Mouse (Mus musculus) cortical plate, adult 2 months (tissue): ENCODE results near the gene Itpk1. TPM values are rescaled to one million over a fixed set of nuclear protein-coding genes. Genes with fewer than 3 reads are reported as not detected.
A peak's percentile ranks its signal among the peaks of the same experiment; 100 is the strongest.

ENCODE experiments used
- H3K27ac ChIP-seq: fragments of 200-500 bp; 2 replicates; pipeline ENCODE4 v1.5.1; 2012; ENCODE audit warnings: low read length, control low read depth, inconsistent platforms; ENCODE audit not compliant: insufficient read depth
- H3K4me1 ChIP-seq: fragments of 200-500 bp; 2 replicates; pipeline ENCODE4 v1.6.1; 2011; ENCODE audit warnings: low read length; ENCODE audit not compliant: control insufficient read depth, insufficient read depth
- H3K4me3 ChIP-seq: fragments of 200-500 bp; 2 replicates; pipeline ENCODE4 v1.5.1; 2011; ENCODE audit warnings: mild to moderate bottlenecking, low read length, control low read depth; ENCODE audit not compliant: insufficient read depth
- CTCF ChIP-seq: fragments of 200-500 bp; IDR thresholded peaks from 2 replicates; pipeline ENCODE4 v1.5.1; 2011; ENCODE audit warnings: mild to moderate bottlenecking, control low read depth, low read length; ENCODE audit not compliant: insufficient read depth; ENCODE audit errors: extremely low read depth
- POLR2A ChIP-seq: fragments of 200-500 bp; IDR thresholded peaks from 2 replicates; pipeline ENCODE4 v1.6.1; 2011; ENCODE audit warnings: mild to moderate bottlenecking, low read length, control low read depth; ENCODE audit not compliant: insufficient read depth; ENCODE audit errors: extremely low read depth
- polyA plus RNA-seq: library from polyadenylated mRNA; depleted of rRNA; stranded (reverse); fragments of >200 nt; gene quantifications from 2 replicates; pipeline ENCODE4 v1.2.3, GENCODE M21; 2012

The Itpk1 gene
- polyA plus RNA-seq, 1 experiment = 42.6 TPM

- TF ChIP-seq POLR2A (no peak), CTCF (no peak)
- Histone ChIP-seq H3K4me1 (peaks cover 2% of the 10 kb centered on the region; the same call in 1 of the 2 replicates), H3K4me3 (no peak overlapping the region), H3K27ac (no peak overlapping the region)
Measured at GRCm38 (mm10) chr12:102607808-102608517, 96.8 kb downstream of the Itpk1 start.

- TF ChIP-seq CTCF = no peak
- no peak for TF ChIP-seq POLR2A
- Histone ChIP-seq H3K4me3 (no peak overlapping the region), H3K27ac (no peak overlapping the region), H3K4me1 (peaks cover 4% of the 10 kb centered on the region; the same call in 1 of the 2 replicates)
Measured at GRCm38 (mm10) chr12:102607066-102607465, 97.7 kb downstream of the Itpk1 start.

- H3K4me1 ChIP-seq = peaks cover 4% of the 10 kb centered on the region; the same call in 1 of the 2 replicates
- no peak overlapping the region for H3K4me3 ChIP-seq
- H3K27ac ChIP-seq = no peak overlapping the region
- TF ChIP-seq POLR2A = no peak
- TF ChIP-seq CTCF = no peak
Measured at GRCm38 (mm10) chr12:102605607-102606006, 99.1 kb downstream of the Itpk1 start.

- Histone ChIP-seq H3K4me3 (no peak overlapping the region), H3K4me1 (peaks cover 3% of the 10 kb centered on the region; the same call in 1 of the 2 replicates), H3K27ac (no peak overlapping the region)
- TF ChIP-seq CTCF = no peak
- TF ChIP-seq POLR2A = no peak
Measured at GRCm38 (mm10) chr12:102602255-102603041, 102.3 kb downstream of the Itpk1 start.

DNA sequence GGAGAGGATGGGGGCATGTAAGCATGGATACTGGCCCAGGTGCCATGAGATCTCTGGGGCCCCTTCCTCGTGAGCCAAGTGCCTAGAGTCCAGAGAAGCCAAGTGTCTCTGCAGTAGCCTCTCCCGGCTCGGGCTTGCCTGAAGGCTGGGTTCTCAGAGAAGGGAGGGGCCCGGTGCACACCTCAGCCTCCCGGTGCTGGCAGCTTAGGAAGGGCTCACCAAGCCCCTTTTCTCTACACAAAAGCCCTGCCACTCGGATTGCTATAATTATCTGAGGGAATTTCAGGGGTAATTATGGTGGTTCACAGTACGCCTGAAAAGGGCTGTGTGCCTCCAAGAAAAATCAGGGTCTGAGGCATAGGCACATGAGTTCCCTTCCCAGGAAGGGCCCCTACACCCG lies 102.9 kb downstream of the Itpk1 start:
- Histone ChIP-seq H3K4me3 (no peak overlapping the region), H3K27ac (no peak overlapping the region), H3K4me1 (peaks cover 3% of the 10 kb centered on the region; the same call in 1 of the 2 replicates)
- no peak for TF ChIP-seq POLR2A
- TF ChIP-seq CTCF = no peak

- Histone ChIP-seq H3K27ac (no peak overlapping the region), H3K4me1 (peaks cover 3% of the 10 kb centered on the region; the same call in 1 of the 2 replicates)
- TF ChIP-seq CTCF (no peak), POLR2A (no peak)
Measured at GRCm38 (mm10) chr12:102600345-102600744, 104.4 kb downstream of the Itpk1 start.

DNA sequence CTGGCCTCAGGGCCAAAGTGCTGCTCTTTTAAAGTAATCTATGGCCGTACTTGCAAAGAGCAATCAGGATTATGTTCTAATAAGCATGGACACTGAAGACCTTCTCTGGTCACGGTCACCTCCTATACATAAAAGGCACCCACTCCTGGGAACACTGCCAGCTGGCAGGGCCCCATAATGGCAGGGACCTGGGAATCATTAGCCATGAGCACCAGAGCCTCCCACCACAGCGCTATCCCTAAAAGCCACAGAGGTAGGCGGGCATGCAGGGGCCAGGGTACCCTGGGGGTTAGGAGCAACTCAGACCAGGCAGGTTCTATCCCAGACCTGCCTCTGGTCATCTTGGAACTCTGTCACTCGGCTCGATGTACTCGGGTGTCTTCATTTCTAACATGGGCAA lies 104.9 kb downstream of the Itpk1 start:
- TF ChIP-seq CTCF (no peak), POLR2A (no peak)
- Histone ChIP-seq H3K4me1 (peaks cover 3% of the 10 kb centered on the region; the same call in 1 of the 2 replicates), H3K27ac (no peak overlapping the region), H3K4me3 (no peak overlapping the region)

More at GRCm38 (mm10) chr12:102600345-102600744, 104.4 kb downstream of the Itpk1 start:
- no peak overlapping the region for H3K4me3 ChIP-seq

- H3K4me1 ChIP-seq = peaks cover 9% of the 10 kb centered on the region
- H3K27ac ChIP-seq = no peak overlapping the region
- no peak overlapping the region for H3K4me3 ChIP-seq
- no peak for TF ChIP-seq POLR2A
- no peak for TF ChIP-seq CTCF
Measured at GRCm38 (mm10) chr12:102598535-102598934, 106.2 kb downstream of the Itpk1 start.

DNA sequence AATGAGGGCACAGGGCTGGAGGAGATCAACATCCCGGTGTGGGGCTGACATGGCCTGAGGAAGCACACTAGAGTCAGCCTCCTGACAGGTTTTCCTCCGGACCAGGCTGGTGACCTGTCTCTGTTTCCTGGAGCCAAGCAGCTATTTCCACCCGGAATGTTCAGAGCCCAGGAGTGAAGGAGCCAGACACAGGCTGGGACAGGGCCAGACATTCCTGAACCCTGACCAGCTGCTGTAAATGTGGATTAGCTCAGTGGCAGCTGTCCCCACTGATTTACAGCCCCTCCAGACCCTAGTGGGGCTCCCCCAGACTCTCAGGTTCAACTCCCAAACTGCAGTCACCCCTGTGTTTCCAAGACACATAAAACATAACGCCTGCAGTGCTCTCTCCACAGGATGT lies 107.3 kb downstream of the Itpk1 start:
- Histone ChIP-seq H3K4me3 (no peak overlapping the region), H3K4me1 (peaks cover 9% of the 10 kb centered on the region), H3K27ac (no peak overlapping the region)
- TF ChIP-seq CTCF (no peak), POLR2A (no peak)

- TF ChIP-seq POLR2A (no peak), CTCF (peak; percentile 33)
- Histone ChIP-seq H3K4me3 (no peak overlapping the region), H3K27ac (no peak overlapping the region), H3K4me1 (peaks cover 8% of the 10 kb centered on the region)
Measured at GRCm38 (mm10) chr12:102596410-102596809, 108.3 kb downstream of the Itpk1 start.
